Mouse (Mus musculus) MEL (cell line): Measurements from ENCODE around the gene Lipk. TPM values are rescaled to one million over a fixed set of nuclear protein-coding genes. Genes with fewer than 3 reads are reported as not detected.

Source experiments
- polyA plus RNA-seq, 2 experiments: library from polyadenylated mRNA; stranded (reverse) in 1 of 2; unstranded in 1 of 2; fragments of >175 nt in 1 of 2; fragments of >200 nt in 1 of 2; gene quantifications; 2 replicates each; pipeline versions ENCODE4 v1.2.1 to v1.2.4; 2012; ENCODE audit warnings: low replicate concordance in 2 of 2, low read depth in 1 of 2; ENCODE audit not compliant: insufficient read length in 2 of 2, insufficient read depth in 1 of 2, missing spikeins in 1 of 2
- total RNA-seq: library from RNA; depleted of rRNA; stranded (reverse); fragments of 300-350 nt; gene quantifications from 2 replicates; pipeline ENCODE4 v1.2.3, GENCODE M21; 2012; rRNA removed

Gene Lipk
- total and polyA plus RNA-seq, 3 experiments = not detected

Other genes with a start within 250 kb of the Lipk start
- not detected in 2 replicates for gene Lipo3, start 246.3 kb upstream of the Lipk start, total RNA-seq
- not detected for gene Lipo3, start 246.3 kb upstream of the Lipk start, polyA plus RNA-seq
- gene Lipo1, start 220.8 kb upstream of the Lipk start, total RNA-seq = not detected in 2 replicates
- gene Lipo1, start 220.8 kb upstream of the Lipk start, polyA plus RNA-seq = not detected
- gene Lipf, start 47.1 kb upstream of the Lipk start, total RNA-seq = not detected in 2 replicates
- gene Lipf, start 47.1 kb upstream of the Lipk start, polyA plus RNA-seq = not detected
- not detected in 2 replicates for gene Lipn, start 59.1 kb downstream of the Lipk start, total RNA-seq
- not detected for gene Lipn, start 59.1 kb downstream of the Lipk start, polyA plus RNA-seq
- gene Lipm, start 92.6 kb downstream of the Lipk start, total RNA-seq = not detected in 2 replicates
- not detected for gene Lipm, start 92.6 kb downstream of the Lipk start, polyA plus RNA-seq
- not detected in 2 replicates for gene Ankrd22, start 157.8 kb downstream of the Lipk start, total RNA-seq
- gene Ankrd22, start 157.8 kb downstream of the Lipk start, polyA plus RNA-seq = not detected
- not detected in 2 replicates for gene Stambpl1, start 183.9 kb downstream of the Lipk start, total RNA-seq
- not detected for gene Stambpl1, start 183.9 kb downstream of the Lipk start, polyA plus RNA-seq
- gene Acta2, start 247.3 kb downstream of the Lipk start, total RNA-seq = not detected in 2 replicates
- gene Acta2, start 247.3 kb downstream of the Lipk start, polyA plus RNA-seq = not detected